Mouse (Mus musculus) limb, embryonic 10.5 days (tissue): ENCODE data around the gene Itpk1. TPM values are rescaled to one million over a fixed set of nuclear protein-coding genes. Genes with fewer than 3 reads are reported as not detected.

Experiments
- DNase-seq: peaks from one replicate; pipeline ENCODE4 v3.0.0-alpha.2; 2017; ENCODE audit warnings: low spot score
- H3K27ac ChIP-seq: fragments of 300-500 bp; sonication (generic); 2 replicates; pipeline ENCODE4 v1.5.1; 2016; ENCODE audit warnings: mild to moderate bottlenecking
- H3K27me3 ChIP-seq: fragments of 300-500 bp; sonication (generic); 2 replicates; pipeline ENCODE4 v1.6.1; 2016; ENCODE audit warnings: low read depth, mild to moderate bottlenecking; ENCODE audit not compliant: poor library complexity, severe bottlenecking
- H3K36me3 ChIP-seq: fragments of 300-500 bp; sonication (generic); 2 replicates; pipeline ENCODE4 v1.6.1; 2016; ENCODE audit warnings: mild to moderate bottlenecking, moderate library complexity
- H3K4me1 ChIP-seq: fragments of 300-500 bp; sonication (generic); 2 replicates; pipeline ENCODE4 v1.6.1; 2016
- H3K4me3 ChIP-seq: fragments of 300-500 bp; sonication (generic); 2 replicates; pipeline ENCODE4 v1.5.1; 2016; ENCODE audit warnings: mild to moderate bottlenecking, moderate library complexity
- H3K9me3 ChIP-seq: fragments of 300-500 bp; sonication (generic); replicated peaks from 2 replicates; pipeline ENCODE4 v1.6.1; 2016; ENCODE audit warnings: mild to moderate bottlenecking
- WGBS: fragments of 180-500 bp; shearing (Covaris S2); methylation state at CpG from one replicate; pipeline ENCODE4 v1.1.7; 2016; 5-methylcytosine and 5-hydroxymethylcytosine counted together
- polyA plus RNA-seq: library from polyadenylated mRNA; unstranded; fragments of >200 nt; fragmentation: Nextera tagmentation; extraction: Ambion mirVana; gene quantifications from 2 replicates; pipeline ENCODE4 v1.2.1, GENCODE M21; 2016

Gene Itpk1
- polyA plus RNA-seq, 1 experiment from 2014 or later, result 9.7 TPM

DNA sequence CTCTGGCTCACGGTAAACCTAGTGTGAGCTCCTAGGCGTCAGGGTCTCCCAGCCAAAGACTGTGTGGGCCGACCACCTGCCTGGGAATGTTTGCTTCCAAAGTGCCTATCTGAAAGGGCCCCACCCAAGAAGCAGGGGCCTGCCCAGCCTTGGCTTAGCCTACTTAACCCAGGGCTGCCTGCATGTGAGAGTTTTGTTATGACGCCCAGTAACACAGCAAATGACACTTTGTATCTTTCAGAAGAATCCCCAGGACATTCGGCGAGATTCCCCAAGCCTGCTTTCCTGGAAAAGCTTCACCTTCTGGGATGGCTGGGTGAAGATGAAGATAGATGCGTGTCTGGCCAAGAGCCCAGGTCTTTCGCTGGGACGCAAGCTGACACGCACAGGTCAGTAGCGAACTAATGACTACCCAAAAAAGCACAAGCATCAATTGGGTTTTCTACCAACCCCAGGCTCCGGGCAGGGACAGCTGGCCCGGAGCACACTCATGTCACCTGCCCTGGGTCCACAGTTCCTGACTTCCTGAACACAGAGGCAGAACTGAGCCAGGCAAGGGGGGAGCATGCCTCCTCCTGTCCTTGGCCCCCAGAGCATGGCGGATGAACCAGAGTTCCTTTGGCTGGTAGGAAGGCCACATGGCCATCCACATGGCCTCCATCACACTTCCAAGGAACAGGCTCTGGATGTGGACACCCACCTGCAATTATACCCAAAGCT is 7.9 kb downstream of the Itpk1 start:
- 90% methylated on average over 14 of the region's 14 CpGs for WGBS
- no peaks in the 10 kb centered on the region for H3K36me3 ChIP-seq

DNA sequence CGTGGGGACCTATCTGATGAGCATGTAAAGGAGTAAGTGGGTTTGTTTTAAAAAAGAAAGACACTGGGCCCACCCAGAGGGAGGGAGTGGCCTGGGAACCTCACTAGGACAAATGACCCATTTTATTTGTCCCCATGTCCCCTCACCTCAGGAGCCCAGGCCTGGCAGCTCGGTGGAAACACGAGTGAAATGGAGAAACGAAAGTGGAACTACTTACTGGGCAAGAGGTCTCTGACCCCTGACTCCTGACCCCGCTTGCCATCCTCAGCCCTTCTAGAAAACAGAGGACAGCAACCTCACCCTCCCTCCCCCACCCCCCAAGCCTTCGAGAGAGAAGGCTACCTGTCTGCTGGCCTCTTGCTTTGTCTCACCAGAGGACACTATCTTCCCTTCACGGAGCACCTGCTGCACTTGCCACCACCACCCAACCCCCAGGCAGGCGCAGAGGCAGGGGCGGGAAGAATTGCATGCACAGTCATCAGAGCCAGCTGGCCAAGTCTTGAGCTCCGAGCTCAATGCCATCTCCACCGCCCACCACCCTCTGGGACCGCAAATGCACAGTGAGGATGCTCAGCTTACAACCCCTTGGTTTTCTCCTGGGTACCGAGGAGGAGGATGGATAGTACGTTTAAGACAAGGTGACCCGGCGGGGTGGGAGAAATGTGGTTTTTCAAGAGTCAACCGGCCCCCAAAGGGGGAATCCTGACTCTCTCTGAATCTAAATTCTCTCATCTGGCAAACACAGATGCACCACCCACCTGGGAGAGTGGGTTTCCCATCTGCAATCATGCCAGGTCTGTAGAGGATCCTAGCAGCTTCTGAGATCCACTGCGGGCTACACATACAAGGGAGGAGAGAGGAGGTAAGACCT is 9.1 kb downstream of the Itpk1 start:
- 74% methylated on average over 18 of the region's 18 CpGs for whole genome bisulfite sequencing
- peaks cover 58% of the 10 kb centered on the region for H3K4me1 ChIP-seq

More for the DNA sequence above, 7.9 kb downstream of the Itpk1 start:
- DNase-seq, result no peak
- H3K27me3 ChIP-seq, result no peaks in the 10 kb centered on the region
- H3K4me3 ChIP-seq, result no peak overlapping the region
- no peaks in the 10 kb centered on the region for H3K9me3 ChIP-seq
- peaks cover 55% of the 10 kb centered on the region for H3K4me1 ChIP-seq
- H3K27ac ChIP-seq, result peak overlapping the region; percentile 79

DNA sequence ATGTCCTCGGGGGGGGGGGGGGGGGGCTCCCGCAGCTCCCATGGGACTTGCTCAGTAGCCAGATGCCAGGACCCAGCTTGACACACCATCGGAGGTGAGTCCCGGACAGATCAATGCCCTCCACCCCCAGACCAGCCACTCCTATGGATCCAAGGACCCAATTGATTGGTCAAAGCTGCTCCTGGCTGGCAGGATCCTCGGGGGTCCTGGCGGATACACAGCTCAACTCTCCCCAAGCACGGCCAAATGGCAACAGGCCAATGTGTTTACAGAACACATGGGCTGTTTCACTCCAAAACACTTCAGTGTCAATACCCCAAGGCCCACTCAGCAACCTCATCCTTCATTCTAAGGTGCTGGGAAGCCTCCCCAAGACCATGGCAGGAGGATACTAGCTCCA is 13.0 kb downstream of the Itpk1 start:
- H3K27me3 ChIP-seq, result no peaks in the 10 kb centered on the region
- H3K4me1 ChIP-seq, result peaks cover 23% of the 10 kb centered on the region
- no peak overlapping the region for H3K27ac ChIP-seq
- H3K36me3 ChIP-seq, result no peaks in the 10 kb centered on the region
- WGBS, result 68% methylated on average over 7 of the region's 7 CpGs
- no peaks in the 10 kb centered on the region for H3K9me3 ChIP-seq
- no peak for DNase-seq
- H3K4me3 ChIP-seq, result no peak overlapping the region

More for the DNA sequence above, 9.1 kb downstream of the Itpk1 start:
- no peak overlapping the region for H3K27ac ChIP-seq
- no peaks in the 10 kb centered on the region for H3K36me3 ChIP-seq
- DNase-seq, result no peak
- H3K4me3 ChIP-seq, result no peak overlapping the region
- no peaks in the 10 kb centered on the region for H3K27me3 ChIP-seq
- H3K9me3 ChIP-seq, result no peaks in the 10 kb centered on the region

DNA sequence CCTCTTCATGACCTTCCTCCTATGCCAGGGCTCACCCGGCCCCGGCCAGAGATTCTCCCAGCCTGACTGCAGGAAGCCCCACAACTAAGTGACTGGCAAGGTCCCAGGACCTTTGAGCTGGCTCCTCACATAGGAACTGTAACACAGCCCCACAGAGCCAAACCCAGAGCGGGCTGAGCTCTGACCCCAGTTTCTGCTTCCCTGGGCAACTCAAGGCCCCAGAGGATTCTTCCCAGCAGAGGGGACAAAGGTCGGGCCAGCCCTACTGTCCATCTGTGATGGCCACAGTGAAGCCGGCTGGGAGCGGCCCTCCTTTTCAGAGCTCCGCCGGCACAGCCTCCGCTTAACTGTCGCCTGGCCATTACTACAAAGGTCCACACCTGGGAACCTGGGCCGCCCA is 13.6 kb downstream of the Itpk1 start:
- WGBS, result 62% methylated on average over 11 of the region's 11 CpGs
- Histone ChIP-seq H3K27ac (0 out of 2 replicates have a peak overlapping the region, but pooled peaks have one; percentile 5), H3K36me3 (no peaks in the 10 kb centered on the region), H3K9me3 (no peaks in the 10 kb centered on the region), H3K4me3 (no peak overlapping the region), H3K27me3 (no peaks in the 10 kb centered on the region), H3K4me1 (peaks cover 25% of the 10 kb centered on the region)
- no peak for DNase-seq

DNA sequence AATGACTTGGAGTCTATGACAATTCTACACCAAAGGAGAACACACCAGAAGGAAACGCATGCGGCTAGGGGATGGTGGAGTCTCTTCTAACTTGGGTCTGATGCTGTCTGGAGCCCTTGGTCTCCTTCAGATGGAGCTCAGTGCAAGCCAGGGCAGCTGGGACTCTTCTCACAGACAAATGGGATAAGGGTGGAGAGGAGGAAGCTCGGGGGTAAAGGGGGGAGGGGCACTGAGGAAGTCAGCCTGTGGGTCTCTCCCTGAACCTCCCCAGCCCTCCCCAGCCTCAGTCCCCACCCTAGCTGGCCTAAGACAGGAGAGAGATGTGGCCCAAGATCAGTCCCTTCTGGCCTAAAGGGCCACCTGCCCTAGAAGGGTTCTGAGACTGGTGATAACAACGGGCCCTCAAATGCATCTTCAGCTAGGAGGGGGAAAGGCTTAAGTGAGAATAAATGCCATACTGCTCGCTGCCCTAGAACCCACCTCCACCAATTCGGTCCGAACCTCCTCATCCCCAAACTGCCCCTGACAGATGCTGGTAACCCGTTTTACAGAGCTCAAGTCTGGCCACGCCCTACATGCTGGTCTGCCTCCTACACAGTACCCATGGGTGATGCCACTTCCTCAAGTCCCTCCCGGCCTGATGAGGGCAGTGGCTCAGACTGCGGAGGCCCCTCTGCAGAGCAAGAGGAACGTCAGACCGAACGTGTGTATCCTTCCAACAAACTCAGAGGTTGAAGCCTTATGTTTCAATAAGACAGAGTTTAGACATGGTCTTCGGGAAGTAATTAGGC is 14.8 kb downstream of the Itpk1 start:
- no peaks in the 10 kb centered on the region for H3K9me3 ChIP-seq
- H3K4me1 ChIP-seq, result peaks cover 27% of the 10 kb centered on the region
- H3K27me3 ChIP-seq, result no peaks in the 10 kb centered on the region
- H3K4me3 ChIP-seq, result no peak overlapping the region
- H3K36me3 ChIP-seq, result no peaks in the 10 kb centered on the region
- no peak for DNase-seq
- no peak overlapping the region for H3K27ac ChIP-seq
- 85% methylated on average over 15 of the region's 15 CpGs for WGBS

DNA sequence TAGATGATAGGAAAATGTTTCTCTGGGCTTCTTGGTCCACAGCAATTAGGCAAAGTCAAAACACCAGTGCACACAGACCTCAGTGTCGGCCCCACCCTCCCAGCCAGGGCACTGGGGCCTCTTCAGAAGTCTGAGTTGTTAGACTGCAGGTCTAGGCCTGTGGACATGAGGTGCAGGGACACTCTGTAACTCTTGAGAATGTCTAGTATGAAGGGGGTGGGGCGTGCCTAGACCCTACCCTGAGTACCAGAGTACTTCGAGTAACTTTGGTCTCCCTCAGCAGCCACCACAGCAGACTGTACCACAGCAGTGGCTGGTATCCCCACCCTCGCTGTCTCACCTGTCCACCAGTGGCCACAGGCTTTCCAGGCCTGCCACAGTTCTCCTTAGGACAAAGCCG is 18.4 kb downstream of the Itpk1 start:
- no peak for DNase-seq
- Histone ChIP-seq H3K9me3 (no peaks in the 10 kb centered on the region), H3K36me3 (no peaks in the 10 kb centered on the region), H3K4me1 (peaks cover 28% of the 10 kb centered on the region), H3K27ac (no peak overlapping the region), H3K4me3 (no peak overlapping the region), H3K27me3 (no peaks in the 10 kb centered on the region)
- WGBS, result 89% methylated on average over 5 of the region's 5 CpGs

DNA sequence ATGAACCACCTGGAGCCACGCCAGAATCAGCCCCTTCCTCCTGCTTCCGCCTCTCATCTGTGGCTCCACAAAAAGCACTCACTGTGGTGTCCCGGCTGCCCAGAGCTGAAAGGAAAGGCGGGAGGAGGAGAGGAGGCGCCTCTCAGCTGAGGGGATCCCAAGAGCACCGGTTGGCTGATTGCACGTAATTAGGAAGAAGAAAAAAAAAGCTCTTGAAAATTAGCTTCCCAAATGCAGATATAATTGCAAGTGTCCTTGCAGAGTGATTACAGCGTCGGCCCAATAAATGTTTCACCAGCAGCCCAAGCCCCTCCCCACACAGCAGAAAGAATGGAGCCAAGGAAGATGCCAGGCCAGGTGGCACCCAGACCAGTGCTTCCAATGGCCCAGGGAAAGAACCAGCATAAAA is 19.2 kb downstream of the Itpk1 start:
- Histone ChIP-seq H3K27ac (0 out of 2 replicates have a peak overlapping the region, but pooled peaks have one; percentile 8), H3K36me3 (no peaks in the 10 kb centered on the region)
- 59% methylated on average over 9 of the region's 9 CpGs for WGBS

DNA sequence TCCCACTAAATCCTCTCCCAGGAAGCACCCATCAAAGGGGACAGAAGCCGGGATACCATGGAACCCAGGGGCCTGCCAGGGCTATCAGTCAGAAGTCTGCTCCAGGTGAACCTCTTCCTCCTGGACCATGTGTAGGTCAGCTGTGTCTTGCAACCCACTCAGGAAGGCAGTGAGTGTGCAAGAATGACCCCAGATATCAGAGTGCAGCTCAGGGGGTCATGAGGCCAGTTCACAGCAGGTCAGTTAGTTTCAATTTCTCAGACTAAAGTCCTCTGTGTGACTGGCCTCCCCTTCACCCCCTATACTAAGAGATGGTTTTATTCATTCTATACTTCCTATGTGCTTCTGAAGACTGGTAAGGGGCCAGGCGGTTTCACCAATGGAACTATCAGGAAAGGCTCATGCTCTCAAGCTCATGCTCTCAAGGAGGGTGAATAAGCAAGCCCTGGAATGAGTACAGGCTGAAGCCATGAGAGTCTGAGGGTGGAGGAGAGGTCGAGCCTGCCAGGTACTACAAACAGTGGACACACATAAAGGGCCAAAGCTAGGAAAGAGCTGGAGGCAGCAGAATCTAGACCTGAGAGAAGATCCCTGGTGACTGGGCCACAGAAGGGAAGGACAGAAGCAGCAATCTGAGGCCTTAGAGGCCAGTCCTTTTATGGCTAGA is 19.9 kb downstream of the Itpk1 start:
- Histone ChIP-seq H3K4me3 (no peak overlapping the region), H3K27me3 (no peaks in the 10 kb centered on the region), H3K9me3 (no peaks in the 10 kb centered on the region), H3K4me1 (peaks cover 23% of the 10 kb centered on the region; the same call in 1 of the 2 replicates), H3K36me3 (no peaks in the 10 kb centered on the region), H3K27ac (0 out of 2 replicates have a peak overlapping the region, but pooled peaks have one; percentile 8)
- WGBS, result 78% methylated on average over 3 of the region's 3 CpGs
- no peak for DNase-seq

More for the DNA sequence above, 19.2 kb downstream of the Itpk1 start:
- H3K9me3 ChIP-seq, result no peaks in the 10 kb centered on the region
- DNase-seq, result no peak
- no peaks in the 10 kb centered on the region for H3K27me3 ChIP-seq
- peaks cover 23% of the 10 kb centered on the region; the same call in 1 of the 2 replicates for H3K4me1 ChIP-seq
- H3K4me3 ChIP-seq, result no peak overlapping the region

DNA sequence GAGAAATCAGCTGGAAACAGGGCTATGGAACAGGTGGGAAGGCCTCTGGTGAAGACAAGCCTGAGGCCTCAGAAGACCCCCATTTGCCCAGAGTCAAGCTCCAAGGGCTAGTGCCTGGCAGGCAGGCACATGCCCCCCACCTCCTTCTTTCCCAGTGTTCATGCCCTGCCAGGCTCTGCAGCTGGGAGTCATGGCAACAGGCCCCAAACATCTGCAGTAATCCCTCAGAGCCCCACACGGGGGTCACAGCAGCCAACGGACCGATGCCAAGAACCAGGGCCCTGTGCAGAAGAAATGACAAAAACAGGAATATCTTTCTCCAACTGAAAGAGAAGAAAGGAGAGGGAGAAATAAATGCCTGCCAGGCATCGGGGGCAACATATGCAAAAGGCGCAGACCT is 20.8 kb downstream of the Itpk1 start:
- WGBS, result 89% methylated on average over 5 of the region's 5 CpGs
- H3K4me3 ChIP-seq, result no peak overlapping the region
- no peak for DNase-seq
- no peaks in the 10 kb centered on the region for H3K27me3 ChIP-seq
- no peaks in the 10 kb centered on the region for H3K36me3 ChIP-seq
- peaks cover 23% of the 10 kb centered on the region; the same call in 1 of the 2 replicates for H3K4me1 ChIP-seq
- H3K27ac ChIP-seq, result 0 out of 2 replicates have a peak overlapping the region, but pooled peaks have one; percentile 4
- no peaks in the 10 kb centered on the region for H3K9me3 ChIP-seq

DNA sequence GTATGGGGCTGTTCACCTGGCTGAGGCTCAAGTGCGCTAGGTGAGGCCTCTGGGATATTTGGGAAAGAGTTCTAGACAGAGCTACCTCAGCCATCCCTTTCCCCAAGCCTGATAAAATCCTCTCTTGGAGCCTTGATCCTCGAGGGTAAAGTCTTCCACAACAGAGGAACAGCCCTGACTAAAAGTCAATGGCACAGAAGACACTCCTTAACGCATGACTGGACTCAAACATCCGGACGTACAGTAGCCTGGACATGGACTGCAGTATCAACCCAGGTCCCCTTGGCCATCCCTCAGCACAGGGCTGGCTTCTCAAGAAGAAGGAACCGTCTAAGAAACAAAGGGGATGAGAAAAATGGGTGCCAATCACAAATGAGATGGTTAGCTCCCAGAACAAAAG is 21.3 kb downstream of the Itpk1 start:
- no peaks in the 10 kb centered on the region for H3K27me3 ChIP-seq
- H3K36me3 ChIP-seq, result no peaks in the 10 kb centered on the region
- DNase-seq, result no peak
- no peaks in the 10 kb centered on the region for H3K9me3 ChIP-seq
- H3K4me3 ChIP-seq, result no peak overlapping the region
- peaks cover 27% of the 10 kb centered on the region; the same call in 1 of the 2 replicates for H3K4me1 ChIP-seq
- no peak overlapping the region for H3K27ac ChIP-seq
- 92% methylated on average over 6 of the region's 6 CpGs for WGBS

DNA sequence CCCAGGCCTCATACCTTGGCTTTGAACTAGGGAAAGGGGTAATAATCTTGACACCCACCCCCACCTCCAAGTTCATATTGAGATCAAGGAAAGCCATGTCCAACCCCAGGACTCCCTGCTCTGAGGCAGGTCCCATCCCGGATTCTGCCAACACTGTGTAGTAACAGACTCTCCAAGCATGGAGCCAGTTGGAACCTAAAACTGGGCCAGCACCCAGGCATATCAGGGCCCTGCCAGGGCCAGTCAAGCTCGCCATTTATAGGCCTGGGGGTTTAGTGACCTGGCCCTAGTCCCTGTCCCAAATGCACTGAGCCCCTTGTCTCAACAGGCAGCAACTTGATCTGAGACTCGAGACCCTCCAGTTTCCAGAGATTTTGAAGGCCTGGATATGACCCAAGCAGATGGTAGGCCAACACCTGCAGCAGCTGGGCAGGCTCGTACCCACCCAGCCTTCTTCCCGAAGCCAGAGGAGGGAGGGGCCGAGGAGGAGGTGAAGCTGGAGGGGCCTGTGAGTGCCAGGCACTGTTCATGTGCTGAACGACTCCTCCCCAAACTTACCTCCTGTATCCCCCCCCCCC is 21.9 kb downstream of the Itpk1 start:
- no peaks in the 10 kb centered on the region for H3K27me3 ChIP-seq
- H3K4me3 ChIP-seq, result no peak overlapping the region
- H3K36me3 ChIP-seq, result no peaks in the 10 kb centered on the region
- DNase-seq, result no peak
- peaks cover 27% of the 10 kb centered on the region; the same call in 1 of the 2 replicates for H3K4me1 ChIP-seq
- H3K27ac ChIP-seq, result no peak overlapping the region
- H3K9me3 ChIP-seq, result no peaks in the 10 kb centered on the region
- 79% methylated on average over 7 of the region's 7 CpGs for WGBS

DNA sequence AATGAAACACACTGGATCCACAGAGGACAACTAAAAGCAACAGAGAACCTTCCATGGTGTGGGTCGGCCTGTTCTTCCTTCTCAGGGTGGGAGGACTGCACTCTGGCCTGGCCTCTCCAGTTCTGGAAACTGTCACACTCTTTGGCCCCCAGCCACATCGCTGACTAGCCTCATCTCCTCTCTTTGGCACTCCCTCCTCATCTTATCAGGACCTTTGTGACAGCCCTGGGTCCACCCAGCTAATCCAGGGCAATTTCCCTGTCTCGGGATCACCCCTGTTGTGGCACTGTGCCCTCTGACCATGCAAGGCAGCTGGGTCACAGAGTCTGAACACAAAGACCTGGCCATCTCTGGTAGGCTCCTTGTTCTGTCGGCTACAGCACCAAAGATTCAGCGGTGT is 22.6 kb downstream of the Itpk1 start:
- H3K9me3 ChIP-seq, result no peaks in the 10 kb centered on the region
- no peaks in the 10 kb centered on the region for H3K27me3 ChIP-seq
- no peak overlapping the region for H3K27ac ChIP-seq
- H3K4me3 ChIP-seq, result no peak overlapping the region
- 81% methylated on average over 5 of the region's 5 CpGs for WGBS
- no peak for DNase-seq
- peaks cover 27% of the 10 kb centered on the region; the same call in 1 of the 2 replicates for H3K4me1 ChIP-seq
- no peaks in the 10 kb centered on the region for H3K36me3 ChIP-seq
